Mouse (Mus musculus): ENCODE data around the gene Ext2.

Gene Ext2

DNA sequence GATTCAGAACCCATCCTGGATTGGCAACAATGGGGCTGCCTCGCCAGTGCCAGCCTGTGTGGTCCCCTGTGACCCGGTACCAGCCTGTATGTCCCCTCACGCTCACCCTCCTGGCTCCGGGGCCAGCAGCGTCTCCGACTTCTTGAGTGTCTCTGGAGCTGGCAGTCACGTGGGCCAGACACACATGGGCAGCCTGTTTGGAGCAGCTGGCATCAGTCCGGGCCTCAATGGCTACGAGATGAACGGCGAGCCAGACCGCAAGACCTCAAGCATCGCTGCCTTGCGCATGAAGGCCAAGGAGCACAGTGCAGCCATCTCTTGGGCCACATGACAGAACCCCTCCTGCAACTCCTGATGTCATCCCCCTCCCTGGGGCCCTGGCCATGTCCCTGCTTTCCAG, 145.1 kb downstream of the Ext2 start:
- no peak for DNase-seq (ENCODE audit: low spot score)

DNA sequence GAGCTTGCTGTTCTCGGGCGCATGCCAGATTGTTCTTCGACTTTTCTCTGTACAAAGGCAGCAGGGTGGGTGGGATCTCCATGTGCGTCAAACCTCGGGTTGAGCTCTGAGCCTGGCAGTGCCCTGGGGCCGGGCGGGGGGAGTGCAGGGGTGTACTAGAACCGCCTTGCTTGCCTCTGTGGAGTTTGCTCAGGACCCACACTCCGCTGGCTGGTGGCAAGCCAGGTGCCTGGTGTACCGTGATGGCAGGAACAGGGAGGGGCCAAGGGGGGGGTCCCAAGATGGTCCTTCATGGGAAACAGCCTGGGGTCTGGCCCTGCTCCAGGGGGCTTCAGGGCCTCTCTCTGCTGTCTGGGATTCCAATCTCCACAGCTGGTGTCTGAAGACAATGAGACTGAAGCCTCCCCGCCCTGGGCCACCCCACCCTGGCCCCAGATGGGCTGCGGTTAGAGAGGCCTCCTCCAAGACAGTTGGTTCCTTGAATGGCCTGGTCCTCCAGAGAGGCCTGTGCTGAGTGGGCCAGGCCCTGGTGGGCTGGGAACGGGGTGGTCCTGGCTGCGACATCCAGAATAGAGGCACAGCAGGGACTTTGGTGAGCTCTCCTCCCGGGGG, 150.7 kb downstream of the Ext2 start:
- no peak for DNase-seq (ENCODE audit: low spot score)

DNA sequence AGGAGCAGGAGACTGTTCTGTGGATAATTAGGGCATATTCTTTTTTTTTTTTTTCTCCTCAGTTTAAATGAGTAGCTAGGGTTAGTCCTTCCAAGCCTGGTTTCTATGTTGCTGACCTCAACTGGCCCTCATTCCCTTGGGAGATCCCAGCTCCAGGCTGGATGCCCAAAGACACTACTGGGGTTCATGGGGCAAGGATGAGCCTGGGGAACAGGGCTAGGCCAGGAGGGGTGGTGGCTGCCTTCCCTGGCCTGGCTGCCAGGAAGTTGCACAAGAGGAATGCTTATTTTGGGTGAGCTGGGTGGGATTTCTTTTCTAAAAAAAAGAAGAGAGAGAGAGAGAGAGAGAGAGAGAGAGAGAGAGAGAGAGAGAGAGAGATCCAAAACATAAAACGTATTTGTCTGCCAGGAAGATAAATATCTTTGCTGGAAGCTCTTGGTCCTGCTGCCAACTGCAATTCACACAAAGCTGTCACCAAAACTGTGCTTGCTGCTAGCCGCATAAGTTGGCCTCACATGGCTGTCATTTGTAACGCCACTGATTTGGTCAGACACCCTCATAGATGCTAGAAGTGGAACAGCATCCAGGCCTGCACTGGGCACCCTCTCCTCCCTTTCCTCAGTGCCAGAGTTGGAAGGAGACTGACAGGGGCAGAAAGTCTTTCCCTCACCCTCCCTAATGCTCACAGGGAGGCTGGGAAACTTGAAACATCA, 156.1 kb downstream of the Ext2 start:
- no peak for DNase-seq (ENCODE audit: low spot score)

DNA sequence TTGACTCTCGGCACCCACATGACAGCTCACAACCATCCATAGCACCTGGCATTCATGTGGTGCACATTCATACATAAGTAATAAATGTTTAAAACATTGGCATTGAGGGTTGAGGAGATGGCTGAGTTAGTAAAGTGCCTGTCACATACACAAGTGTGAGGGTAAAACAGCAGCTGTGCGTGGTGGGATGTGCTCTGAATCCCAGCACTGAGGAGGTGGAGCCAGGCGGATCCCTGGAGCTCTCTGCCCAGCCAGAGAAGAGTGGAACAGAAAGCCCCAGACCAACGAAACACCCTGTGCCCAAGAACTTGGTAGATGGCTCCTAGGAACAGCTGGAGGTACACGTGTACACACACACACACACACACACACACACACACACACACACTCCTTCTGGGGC, 156.9 kb downstream of the Ext2 start:
- no peak for DNase-seq (ENCODE audit: low spot score)

DNA sequence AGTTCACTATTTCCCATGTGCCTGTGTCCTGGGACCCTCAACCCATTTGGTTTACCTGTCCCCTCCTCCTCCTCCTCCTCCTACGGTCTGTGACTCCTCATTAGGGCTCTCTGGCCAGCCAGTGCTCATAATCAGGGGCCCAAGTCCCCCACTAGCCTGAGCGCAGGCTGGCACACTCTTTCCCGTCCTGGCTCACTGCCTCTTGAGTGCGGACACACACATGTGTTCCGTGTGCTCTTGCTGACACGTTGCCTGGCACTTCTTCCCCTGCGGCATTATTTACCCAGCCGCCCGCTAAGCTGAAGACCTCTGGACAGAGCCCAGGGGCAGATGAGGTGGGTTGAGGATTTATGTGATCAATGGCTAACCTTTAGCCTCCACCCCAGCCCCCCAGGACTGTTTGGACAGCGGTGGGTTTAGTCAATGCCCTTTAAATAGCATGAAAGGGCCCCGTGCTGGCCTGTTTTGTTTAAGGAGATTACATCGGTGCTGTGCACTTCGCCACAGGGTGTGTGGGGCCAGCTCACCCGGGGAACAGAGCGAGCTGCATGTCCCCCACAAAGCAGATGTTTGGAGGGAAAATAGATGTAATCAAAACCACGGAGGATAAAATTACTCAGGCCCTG, 160.0 kb downstream of the Ext2 start:
- DNase-seq (ENCODE audit: low spot score), result no peak

DNA sequence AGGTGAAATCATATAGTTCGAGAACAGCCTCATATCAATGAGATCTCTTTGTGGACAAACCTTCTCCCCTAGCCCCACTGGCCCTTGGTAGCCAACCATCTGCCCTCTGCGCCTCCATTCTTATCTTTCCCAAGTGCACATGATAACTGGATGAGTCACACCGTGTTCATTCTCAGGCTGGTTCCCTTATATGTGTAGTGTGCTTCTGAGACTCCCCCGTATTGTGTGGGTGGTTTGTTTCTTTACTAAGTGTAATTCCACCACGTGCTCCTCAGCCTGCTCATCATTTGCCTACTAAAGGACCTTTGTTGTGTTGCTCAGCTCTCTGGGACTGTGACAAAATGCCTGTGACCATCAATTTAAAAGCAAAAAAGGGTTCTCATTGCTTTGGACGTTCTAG, 161.3 kb downstream of the Ext2 start:
- DNase-seq (ENCODE audit: low spot score), result no peak

DNA sequence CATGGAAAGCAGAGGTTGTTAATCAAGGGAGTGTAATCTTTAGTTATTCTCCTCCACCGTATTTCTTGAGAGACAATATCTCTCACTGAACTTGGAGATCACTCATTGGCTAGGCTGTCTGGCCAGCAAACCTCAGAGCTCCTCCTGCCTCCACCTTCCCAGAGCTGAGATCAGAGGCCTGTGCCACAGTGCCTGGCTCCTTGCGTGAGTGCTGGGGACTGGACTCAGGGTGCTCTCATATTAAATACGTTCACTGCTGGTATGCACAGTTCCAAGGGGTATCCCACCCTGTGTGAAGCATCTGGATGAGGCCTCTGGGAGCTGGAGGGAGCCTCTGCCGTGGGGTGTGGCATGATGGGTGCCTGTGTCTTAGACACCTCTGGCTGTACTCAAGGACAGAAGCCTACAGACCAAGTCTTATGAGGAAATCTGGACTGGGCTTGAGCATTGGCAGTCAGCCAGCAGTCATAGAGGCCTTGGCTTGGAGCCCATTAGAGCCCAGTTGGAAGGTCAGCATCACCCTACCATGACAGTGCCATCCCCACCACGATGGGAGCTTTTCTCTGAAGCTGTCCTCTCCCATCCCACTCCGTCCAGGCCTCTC, 162.6 kb downstream of the Ext2 start:
- DNase-seq (ENCODE audit: low spot score), result no peak

DNA sequence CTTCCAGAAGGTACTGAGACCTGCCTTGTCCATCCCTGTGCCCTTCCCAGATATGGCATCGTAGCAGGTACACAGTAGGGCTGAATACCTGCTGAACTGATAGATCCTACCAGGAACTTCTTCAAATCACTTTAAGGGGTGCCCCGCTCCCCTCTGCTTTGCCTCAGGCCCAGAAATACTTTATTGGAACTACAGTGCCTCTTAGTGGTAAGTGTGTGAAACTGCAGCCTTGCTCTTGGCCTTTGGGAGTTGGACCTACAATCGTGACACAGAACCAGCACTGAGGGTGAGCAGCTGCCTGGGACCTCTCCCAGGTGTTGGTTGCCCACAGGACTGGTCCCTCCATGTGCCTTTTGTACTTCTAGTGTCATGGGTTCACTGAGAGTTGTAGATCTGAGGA, 163.4 kb downstream of the Ext2 start:
- peak; percentile 78 for DNase-seq (ENCODE audit: low spot score)

DNA sequence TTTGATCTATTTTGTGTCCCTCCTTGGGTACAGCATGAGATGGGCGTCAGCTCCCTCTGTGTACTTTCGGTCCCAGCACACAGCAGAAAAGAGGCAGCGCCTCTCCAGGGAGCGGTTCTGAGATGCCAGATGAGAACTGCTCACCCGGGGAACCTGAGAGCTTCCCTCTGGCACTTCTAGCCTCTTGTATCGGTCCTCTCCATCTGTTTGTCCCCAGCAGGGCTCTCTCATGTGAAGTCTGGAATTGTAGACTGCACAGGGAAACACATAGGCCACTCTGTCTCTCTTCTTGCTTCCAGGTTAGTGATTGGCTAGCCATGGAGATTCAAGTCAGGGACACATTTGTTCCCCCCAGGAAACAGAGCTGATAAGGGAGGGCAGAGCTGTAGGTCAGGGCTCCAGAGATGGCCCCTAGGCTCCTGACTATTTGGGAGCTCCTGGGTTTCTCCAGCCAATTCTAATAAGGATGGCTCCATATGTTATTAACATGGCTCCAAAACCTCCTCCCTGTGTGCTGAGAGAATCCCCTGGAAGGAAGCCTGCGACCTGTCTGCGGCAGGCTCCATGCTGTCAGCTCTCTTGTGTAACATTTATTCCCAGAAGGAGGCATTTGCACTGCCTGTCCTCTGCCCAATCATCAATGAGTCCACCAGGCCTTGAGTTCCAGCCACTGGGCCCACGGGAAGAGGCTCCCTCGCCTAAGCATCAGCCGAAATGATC, 167.9 kb downstream of the Ext2 start:
- no peak for DNase-seq (ENCODE audit: low spot score)

DNA sequence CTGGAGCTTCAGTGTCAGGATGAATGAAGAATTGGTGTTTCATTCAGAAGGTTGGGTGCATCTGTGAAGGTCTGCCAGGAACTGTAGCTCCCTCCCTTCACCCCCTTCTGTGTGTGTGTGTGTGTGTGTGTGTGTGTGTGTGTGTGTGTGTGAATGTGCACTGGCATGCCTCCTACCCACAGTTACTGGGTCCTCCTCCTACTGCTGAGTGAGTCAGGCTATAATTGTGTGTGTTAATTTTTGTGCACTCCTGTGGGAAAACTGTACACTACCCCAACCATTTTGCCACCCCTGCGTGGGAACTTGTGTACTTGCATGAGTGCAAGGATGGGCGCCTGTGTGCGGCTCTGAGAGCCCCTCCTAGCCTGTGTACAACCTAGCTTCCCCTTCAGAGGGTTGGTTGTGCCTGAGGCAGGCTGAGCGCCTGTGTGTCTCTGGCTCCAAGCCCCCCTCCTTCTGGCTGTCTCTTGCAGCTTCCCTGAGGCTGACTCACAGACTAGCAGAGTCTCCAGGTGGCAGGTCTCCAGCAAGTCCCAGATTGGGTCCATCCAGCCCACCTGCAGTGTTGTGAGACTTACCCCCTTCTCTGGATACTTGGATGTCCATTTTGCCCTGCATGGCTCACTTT, 173.0 kb downstream of the Ext2 start:
- DNase-seq (ENCODE audit: low spot score), result no peak

DNA sequence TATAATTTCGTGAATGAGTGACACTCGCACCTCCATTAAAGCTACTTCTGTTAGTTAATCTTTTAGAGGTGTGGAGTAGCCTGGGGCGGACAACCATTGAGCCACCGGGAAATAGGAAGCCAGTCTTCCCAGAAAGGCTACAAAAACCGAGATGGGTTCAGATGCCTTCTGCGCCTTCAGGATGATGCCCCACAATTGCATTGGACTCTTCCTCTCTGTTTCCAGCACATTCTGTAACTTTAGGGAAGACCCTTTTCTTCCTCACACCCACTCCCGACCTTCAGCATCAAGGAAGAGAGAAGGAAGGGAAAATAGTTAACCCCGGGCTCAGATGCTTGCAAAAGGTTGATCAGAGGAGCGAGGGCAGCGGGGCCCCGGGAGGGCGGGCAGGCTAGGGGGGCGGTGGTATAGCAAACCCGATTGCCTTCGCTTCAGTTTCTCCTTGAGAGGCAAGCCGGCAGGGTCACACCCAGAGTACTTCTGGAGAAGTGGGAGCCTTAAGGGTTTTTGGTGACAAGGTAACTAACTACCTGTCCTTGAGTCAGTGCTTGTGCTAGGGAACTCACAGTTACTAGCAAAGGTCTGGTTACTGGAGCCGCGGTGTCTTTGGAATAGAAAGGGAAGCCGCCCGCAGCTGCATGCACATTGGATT, 174.3 kb downstream of the Ext2 start:
- DNase-seq (ENCODE audit: low spot score), result no peak

DNA sequence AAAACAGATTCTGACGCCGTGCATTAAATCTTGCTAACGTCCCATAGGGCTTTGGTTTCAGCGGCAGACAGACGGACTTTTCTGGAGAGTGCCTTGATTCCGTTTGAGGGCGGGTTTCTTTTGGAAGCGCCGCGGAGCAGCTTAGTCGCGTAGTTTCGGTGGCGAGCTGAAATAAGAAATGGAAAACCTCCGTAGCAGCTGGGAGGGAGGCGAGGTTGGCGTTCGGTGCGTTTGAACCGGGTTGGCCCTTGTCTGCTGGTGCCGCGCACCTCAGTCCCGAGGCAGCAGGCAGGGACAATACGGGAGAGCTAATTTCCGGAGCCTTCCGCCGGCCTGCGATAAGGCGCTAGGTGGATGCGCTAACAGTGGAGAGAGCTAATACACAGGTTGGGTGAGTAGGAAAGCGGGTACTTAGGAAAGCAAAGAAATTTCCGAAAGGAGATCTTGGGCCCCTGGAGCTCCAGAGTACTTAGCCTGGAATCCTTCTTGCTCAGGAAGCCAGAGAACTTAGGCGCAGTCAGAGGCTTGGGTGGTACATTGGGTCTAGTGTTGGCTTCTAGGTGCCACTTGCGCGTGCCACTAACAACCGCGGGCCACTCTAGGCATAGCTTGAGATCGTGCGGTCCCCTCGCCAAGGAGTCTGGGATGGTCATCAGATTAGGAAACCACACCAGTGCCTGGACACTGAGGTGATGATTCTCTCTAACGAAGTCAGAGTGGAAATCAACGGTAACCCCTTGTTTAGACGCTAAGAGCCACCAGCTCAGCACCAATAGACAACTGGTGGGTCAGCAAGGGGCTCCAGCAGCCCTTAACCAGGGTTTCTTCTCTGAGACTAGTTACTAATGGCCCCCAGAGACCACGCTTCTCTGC, 175.1 kb downstream of the Ext2 start:
- DNase-seq (ENCODE audit: low spot score), result peak; percentile 49

DNA sequence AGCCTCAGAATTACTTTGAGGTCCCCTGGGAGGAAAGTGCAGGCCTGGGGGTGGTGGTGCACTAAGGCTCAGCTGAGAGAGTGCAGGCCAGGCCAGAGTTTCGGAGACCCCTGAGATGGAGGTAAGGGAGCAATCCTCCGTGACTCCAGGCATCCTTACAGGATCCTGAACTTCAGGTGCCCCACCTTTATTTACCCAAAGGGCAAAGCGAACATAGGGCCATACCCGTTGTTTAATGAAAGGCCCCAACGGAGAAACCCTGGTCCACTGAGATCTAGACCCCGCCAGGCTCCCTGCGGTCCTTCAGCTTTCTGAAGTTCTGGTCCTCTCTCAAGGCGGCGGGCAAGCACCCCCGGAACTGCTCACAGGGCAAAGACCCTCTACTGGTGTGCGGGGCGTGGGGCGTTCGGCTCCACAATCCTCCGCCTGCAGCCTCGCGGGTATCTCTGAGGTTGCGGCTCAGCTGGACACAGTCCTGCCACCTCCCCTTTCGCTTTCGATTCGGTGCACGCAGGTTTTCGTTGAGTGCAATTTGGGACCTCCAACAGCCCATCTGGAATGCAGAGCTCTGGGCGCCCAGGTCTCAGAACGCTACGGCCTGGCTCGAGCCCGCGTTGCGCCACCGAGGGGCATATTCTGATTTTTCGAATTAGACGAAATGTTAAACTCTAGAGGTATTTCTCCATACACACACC, 176.6 kb downstream of the Ext2 start:
- peak; percentile 47 for DNase-seq (ENCODE audit: low spot score)

DNA sequence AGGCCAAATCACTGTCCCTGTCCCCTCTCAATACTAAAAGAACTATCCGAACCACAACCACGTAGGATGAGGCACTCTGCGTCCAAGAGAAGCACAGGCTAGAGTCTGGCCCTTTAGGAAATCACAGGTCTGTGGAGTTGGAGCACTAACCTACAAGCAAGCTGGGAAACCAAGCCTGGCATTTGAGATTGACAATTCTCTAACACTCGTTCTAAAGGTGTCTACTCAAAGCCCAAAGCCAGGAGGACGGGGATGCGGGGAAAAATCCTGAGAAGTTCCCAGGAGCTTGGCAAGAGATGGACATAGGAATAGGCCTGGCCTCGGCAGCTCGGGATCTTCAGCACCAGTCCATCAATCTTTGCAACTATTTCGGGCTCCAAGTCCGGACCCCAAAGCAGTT, 177.2 kb downstream of the Ext2 start:
- DNase-seq (ENCODE audit: low spot score), result no peak

DNA sequence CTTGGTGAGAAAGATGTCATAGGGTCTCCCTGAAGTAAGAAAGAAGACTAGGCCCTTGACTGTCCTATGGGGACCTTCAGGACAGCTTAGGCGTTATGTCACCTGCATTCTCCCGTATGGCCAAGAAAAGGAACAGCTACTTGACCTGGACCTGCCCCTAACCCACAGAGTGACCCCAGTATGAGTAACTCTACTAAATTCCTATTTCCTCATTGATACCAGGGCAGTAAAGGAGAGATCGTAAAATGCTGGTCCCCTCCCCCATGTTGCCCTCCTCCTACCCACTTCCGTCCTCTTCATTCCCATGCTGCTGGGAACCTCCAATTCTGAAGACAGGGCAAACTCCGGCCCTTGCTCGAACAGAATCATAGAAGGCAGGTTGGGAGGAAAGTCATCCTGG, 177.6 kb downstream of the Ext2 start:
- DNase-seq (ENCODE audit: low spot score), result no peak

DNA sequence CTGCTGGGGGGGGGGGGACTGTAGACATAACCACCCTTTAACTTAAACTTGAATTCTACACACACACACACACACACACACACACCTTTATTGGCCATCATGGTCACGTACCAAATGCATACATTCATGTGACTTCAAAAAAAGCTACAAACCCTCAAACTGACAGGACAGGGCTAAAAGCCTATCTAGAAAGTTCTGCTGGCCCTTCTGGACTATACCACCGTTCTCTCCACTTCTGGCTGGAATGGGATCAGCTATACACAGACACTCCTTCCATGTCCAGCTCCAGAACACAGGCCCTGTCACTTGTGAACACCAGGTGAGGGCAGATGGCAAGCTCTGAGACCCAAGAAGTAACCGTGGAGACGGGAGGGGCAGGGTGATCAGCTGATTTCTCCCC, 178.1 kb downstream of the Ext2 start:
- no peak for DNase-seq (ENCODE audit: low spot score)

DNA sequence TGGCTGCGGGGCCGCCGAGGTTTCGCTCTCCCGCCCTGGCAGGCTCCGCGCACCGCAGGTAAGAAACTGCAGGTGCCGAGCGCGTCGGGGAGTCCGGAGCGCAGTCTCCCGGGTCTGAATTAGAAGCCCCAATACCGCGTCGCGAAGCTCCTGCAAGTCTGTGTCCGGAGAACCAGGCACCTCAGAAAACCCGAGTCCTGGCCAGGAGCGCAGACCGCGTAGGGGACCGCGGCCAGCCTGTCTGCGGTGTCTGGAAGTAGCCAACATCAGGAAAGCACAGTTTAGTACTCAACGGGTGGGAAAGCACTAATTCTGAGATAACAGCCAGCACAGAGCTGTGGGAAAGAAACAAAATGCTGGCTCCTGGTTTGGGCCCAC, 179.0 kb downstream of the Ext2 start:
- no peak for DNase-seq (ENCODE audit: low spot score)

DNA sequence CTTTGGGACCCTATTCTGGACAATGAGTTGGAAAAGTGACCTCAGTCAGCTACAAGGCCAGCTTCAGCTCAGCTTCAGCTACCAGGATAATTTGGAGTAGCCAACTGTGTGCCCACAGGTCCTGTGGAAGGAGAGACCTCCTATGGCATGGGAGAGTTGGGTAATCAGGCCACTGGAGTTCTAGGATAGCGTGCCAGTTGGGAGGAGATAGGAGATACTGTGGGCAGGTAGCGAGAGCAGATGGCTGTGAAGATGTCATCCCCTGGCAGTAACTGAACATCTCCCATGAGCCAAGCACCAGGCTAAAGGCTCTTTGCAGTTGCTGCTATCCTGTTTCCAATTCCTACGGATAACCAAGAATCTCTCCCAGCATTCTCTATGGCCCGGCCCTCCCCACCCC, 187.8 kb downstream of the Ext2 start:
- DNase-seq (ENCODE audit: low spot score), result no peak

DNA sequence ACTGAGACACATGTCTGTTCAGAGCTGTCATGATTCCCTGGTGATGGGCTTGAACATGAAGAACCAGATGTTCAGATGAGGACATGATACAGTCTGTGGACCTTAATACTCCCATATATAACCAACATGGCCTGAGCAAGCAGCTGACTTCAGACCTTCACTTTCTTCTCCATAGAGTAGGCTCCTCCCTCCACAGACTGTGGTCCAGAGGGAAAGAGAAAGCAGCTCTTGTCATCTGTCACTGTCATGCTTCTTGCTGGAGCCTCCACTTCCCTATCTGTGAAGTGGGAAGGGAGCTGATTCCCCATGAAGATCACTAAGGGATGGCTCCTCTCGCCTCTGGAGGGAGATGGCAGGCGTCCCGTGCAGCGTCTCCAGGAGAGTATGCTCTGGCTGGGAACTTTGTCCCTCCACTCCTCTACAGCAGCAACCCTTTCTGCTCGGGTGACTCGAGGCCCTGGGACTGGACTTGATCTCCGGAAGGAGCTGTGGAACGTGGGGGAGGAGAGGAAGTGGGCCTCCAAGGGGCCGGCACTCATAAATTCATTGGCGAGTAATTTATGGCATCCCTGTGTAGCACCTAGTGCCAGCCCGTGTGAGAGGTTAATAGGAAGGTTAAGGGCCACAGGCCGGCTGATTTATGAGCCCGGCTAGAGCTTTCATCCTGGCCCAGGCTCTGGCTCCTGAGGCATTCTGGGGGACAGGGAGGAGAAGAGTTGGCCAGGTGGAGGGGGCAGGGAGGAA, 197.5 kb downstream of the Ext2 start:
- DNase-seq (ENCODE audit: low spot score), result no peak
